Mouse (Mus musculus) mammary gland, adult 2 months (tissue): ENCODE results near the gene Iqcb1. TPM values are rescaled to one million over a fixed set of nuclear protein-coding genes. Genes with fewer than 3 reads are reported as not detected.

Experiments used
- polyA plus RNA-seq: library from polyadenylated mRNA; depleted of rRNA; stranded (reverse); fragments of >200 nt; gene quantifications from 2 replicates; pipeline ENCODE4 v1.2.3, GENCODE M21; 2012; ENCODE audit warnings: low replicate concordance; rRNA removed

Iqcb1 gene
- 1.6 and 2.3 TPM in 2 replicates for polyA plus RNA-seq

GRCm38 (mm10) chr16:36828054-36828786 is at the start of gene Iqcb1:
TSS of gene Iqcb1 (plus strand) at chr16:36828385.

GRCm38 (mm10) chr16:36784594-36785313 is 43.4 kb upstream of the Iqcb1 start, which contains the start of gene Slc15a2:
TSS of gene Slc15a2 (minus strand) at chr16:36784962.

GRCm38 (mm10) chr16:36874583-36875275 is 46.5 kb downstream of the Iqcb1 start, which contains the start of the genes Eaf2 and Golgb1:
TSS of gene Eaf2 (minus strand) at chr16:36875003.
TSS of gene Golgb1 (plus strand) at chr16:36875140.

Other genes with a start within 250 kb of the Iqcb1 start
- 5.0 and 11.0 TPM in 2 replicates for gene Cd86, start 162.3 kb upstream of the Iqcb1 start, polyA plus RNA-seq
- gene Ildr1, start 134.4 kb upstream of the Iqcb1 start, polyA plus RNA-seq, result 9.0 and 13.6 TPM in 2 replicates
- 1.1 and 3.7 TPM in 2 replicates for gene Slc15a2, start 43.4 kb upstream of the Iqcb1 start, polyA plus RNA-seq
- 0.43 and 1.0 TPM in 2 replicates for gene Eaf2, start 46.6 kb downstream of the Iqcb1 start, polyA plus RNA-seq
- gene Golgb1, start 46.8 kb downstream of the Iqcb1 start, polyA plus RNA-seq, result 50.0 and 67.0 TPM in 2 replicates
- 30.6 and 44.4 TPM in 2 replicates for gene Hcls1, start 106.6 kb downstream of the Iqcb1 start, polyA plus RNA-seq
- gene Fbxo40, start 162.1 kb downstream of the Iqcb1 start, polyA plus RNA-seq, result 0.06 and 20.0 TPM in 2 replicates
- 0.17 and 0.34 TPM in 2 replicates for gene Polq, start 183.4 kb downstream of the Iqcb1 start, polyA plus RNA-seq